Mouse (Mus musculus): Measurements from ENCODE around the gene Npas4. TPM values are rescaled to one million over a fixed set of nuclear protein-coding genes. Genes with fewer than 3 reads are reported as not detected.
"Not testable (repeated sequence)": the region's sequence is repeated elsewhere in the genome, so short reads cannot be mapped to it uniquely, and the experiment has no call there.

The Npas4 gene
- total RNA-seq, 4 experiments from 2014 or later = 0.17 to 0.43 (median 0.32) TPM

GRCm38 (mm10) chr19:4992904-4993303 is 2.8 kb upstream of the Npas4 start:
- peak; percentile 80 for DNase-seq

GRCm38 (mm10) chr19:4992371-4992770 is 2.3 kb upstream of the Npas4 start:
- no peak for DNase-seq

DNA sequence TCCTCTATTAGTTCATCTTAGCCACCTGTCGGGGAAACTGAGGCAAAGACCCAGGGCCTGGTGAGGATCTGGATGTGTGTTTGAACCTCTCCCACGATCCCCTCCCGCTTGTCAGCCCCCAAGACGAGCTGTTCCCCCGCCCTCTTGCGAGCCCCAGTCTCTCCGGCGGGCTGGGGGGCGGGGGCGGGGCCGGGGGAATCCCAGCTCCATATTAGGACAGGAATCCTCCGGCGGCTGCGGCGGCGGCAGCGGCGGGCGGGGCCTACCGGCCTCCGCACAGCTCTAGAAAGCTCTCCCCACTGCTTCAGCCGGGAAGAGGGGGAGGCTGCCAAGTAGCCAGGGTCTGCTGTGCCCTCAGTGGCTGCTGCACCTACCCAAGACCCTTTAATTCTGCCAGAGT is 600 bp upstream of the Npas4 start:
- DNase-seq = no peak

- DNase-seq = no peak
Measured at GRCm38 (mm10) chr19:4989434-4990255, 471 bp downstream of the Npas4 start.

- peak; percentile 73 for DNase-seq
Measured at GRCm38 (mm10) chr19:4989013-4989412, 1.1 kb downstream of the Npas4 start.

DNA sequence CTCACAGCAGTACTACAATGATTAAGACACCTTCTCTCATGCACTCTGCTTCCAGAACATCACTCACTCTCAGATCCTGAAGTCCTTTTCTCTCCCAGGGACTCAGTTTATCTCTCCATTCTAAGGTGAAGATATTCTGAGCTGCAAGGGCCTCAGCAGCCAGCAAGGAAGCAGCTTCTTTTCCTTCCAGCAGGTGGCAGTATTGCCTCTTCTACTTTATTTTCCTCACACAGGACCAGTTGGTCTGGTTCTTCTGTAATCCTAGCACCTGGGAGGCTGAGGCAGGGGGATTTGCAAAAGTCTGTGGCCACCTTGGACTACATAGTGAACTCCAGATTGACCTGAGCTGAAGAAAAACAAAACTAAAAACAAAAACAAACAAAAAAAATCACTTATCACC is 8.3 kb downstream of the Npas4 start:
- DNase-seq = peak; percentile 23

DNA sequence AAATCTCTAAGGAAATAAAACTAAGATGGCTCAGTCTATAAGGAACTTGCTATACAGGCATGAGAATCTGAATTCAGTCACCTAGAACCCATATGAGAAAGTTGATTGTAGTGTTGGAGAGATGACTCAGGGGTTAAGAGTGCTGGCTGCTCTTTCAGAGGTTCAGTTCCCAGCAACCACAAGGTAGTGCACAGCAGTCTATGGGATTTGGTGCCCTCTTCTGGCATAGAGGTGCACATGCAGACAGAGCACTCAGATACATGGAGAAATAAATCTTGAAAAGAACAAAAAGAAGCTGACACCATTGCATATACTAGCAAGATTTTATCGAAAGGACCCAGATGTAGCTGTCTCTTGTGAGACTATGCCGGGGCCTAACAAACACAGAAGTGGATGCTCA is 21.9 kb downstream of the Npas4 start:
- no peak for DNase-seq

- DNase-seq = peak; percentile 86
Measured at GRCm38 (mm10) chr19:4961928-4962601, 28.1 kb downstream of the Npas4 start, which contains the start of gene Mrpl11. Gene Mrpl11 (plus strand): TSS chr19:4962147.

- DNase-seq = not testable (repeated sequence)
Measured at GRCm38 (mm10) chr19:4948641-4949040, 41.5 kb downstream of the Npas4 start.

DNA sequence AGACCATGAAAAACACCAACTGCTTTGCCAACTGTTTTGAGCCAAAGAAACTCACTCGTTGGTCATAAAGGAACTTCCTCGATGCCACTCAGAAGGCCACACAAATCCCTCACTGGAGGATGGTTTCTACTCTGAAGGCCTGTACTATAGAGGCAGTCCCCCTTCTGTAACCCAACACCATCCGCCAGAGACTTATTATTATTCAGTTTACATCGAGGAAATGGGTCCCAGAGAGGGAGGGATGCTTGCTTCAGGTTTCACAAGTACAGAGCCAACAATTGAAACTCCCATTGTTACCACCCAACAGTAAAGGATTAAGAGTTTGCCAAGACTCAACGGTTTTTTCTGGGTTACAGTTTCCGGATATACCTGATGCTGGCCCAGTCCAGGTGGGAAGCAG is 44.6 kb downstream of the Npas4 start:
- DNase-seq = no peak

GRCm38 (mm10) chr19:4943253-4943588 is 46.9 kb downstream of the Npas4 start:
- no peak for DNase-seq

DNA sequence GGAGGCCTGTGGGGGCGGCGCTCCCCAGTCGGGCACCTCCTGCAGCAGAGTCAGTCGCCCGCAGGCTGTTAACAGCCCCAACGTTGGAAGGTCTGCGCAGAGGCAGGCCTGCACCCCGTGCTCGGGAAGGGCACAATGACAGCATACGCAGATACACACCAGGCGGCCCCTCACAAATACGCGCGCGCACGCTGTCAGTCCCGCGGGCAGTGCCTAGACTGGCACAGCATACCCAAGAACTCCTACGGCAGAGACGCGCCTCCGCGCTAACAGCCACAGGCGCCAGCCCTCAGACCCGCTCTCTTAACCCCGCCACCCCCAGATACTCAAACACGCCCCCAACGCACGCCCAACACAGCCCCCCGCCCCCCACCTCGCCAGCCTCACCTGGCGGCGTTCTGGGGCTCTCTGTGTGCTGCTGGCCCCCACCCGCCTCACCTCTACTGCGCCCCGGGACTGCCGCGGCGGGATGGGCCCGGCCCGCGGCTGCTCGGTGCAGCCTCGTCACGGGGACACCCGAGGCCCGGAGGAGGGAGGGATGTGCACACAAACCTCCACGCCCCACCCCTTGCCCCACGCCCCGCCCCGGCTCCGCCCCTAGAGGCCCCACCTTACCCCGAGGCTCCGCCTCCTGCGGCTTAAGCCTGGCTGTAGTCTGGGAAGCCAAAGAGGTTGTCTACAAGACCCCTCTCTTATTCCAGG is 47.4 kb downstream of the Npas4 start, which contains the start of gene Peli3:
Gene Peli3 (minus strand): TSS at position 577 of the 702 bp plus-strand sequence.
- peak; percentile 71 for DNase-seq

GRCm38 (mm10) chr19:4937444-4938310 is 52.4 kb downstream of the Npas4 start:
- no peak for DNase-seq

DNA sequence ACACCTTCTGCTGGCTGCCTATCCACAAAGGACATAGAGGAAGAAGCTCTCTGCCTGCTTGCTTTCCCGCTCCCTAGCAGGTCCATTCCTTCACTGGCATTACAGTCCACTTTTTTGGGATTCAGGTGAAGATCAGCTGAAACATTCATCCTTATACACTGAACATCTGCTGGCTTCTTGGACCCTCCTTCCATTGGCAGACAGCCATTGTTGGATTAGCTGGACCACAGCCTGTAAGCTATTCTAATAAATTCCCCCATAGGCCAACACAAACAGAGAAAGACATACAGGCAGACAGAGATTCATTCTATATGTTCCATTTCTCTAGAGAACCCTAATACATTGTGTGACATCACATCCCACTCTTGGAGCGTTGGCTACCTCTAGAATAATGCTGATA is 53.2 kb downstream of the Npas4 start:
- DNase-seq = no peak

Other genes with a start within 250 kb of the Npas4 start
- 10 to 100 TPM; 14.3 to 16.5 (median 16.1) TPM for gene Rbm4b, start 233.8 kb downstream of the Npas4 start, total RNA-seq (2022)
- gene Rbm4, start 196.4 kb downstream of the Npas4 start, total RNA-seq (2022) = 10 to 100 TPM; 54.0 to 83.2 (median 62.0) TPM
- gene Gm21992, start 178.7 kb downstream of the Npas4 start, total RNA-seq (2022) = 10 to 100 TPM; 20.7 to 31.8 (median 24.4) TPM
- 10 to 100 TPM; 43.7 to 64.6 (median 53.9) TPM for gene Rbm14, start 178.7 kb downstream of the Npas4 start, total RNA-seq (2022)
- 100 to 1,000 TPM; 101 to 198 (median 175) TPM for gene Ccs, start 151.0 kb downstream of the Npas4 start, total RNA-seq (2022)
- gene Ccdc87, start 150.9 kb downstream of the Npas4 start, total RNA-seq (2022) = under 1 TPM; 0.15 to 0.59 (median 0.29) TPM
- 100 to 1,000 TPM; 412 to 672 (median 540) TPM for gene Ctsf, start 135.2 kb downstream of the Npas4 start, total RNA-seq (2022)
- gene Actn3, start 112.4 kb downstream of the Npas4 start, total RNA-seq (2022) = 1 to 10 TPM in 1 of 4 experiments, under 1 TPM in 3; 0.46 to 1.5 (median 0.75) TPM
- 10 to 100 TPM; 26.3 to 35.8 (median 29.2) TPM for gene Zdhhc24, start 111.6 kb downstream of the Npas4 start, total RNA-seq (2022)
- gene Bbs1, start 83.7 kb downstream of the Npas4 start, total RNA-seq (2022) = 10 to 100 TPM in 2 of 4 experiments, 1 to 10 TPM in 2; 6.9 to 23.3 (median 12.5) TPM
- gene Dpp3, start 62.0 kb downstream of the Npas4 start, total RNA-seq (2022) = 100 to 1,000 TPM; 110 to 141 (median 132) TPM
- gene Peli3, start 47.2 kb downstream of the Npas4 start, total RNA-seq (2022) = 10 to 100 TPM; 10.9 to 19.5 (median 15.2) TPM
- 10 to 100 TPM; 44.6 to 56.9 (median 53.6) TPM for gene Mrpl11, start 28.2 kb downstream of the Npas4 start, total RNA-seq (2022)
- gene Slc29a2, start 33.5 kb upstream of the Npas4 start, total RNA-seq (2022) = 1 to 10 TPM; 4.0 to 5.7 (median 4.5) TPM
- 10 to 100 TPM; 44.3 to 54.2 (median 51.8) TPM for gene B4gat1, start 48.5 kb upstream of the Npas4 start, total RNA-seq (2022)
- gene AC124502.3, start 48.6 kb upstream of the Npas4 start, total RNA-seq (2022) = 1 to 10 TPM in 3 of 4 experiments, under 1 TPM in 1; 0.59 to 3.9 (median 1.9) TPM
- gene Brms1, start 51.0 kb upstream of the Npas4 start, total RNA-seq (2022) = 10 to 100 TPM; 30.0 to 40.1 (median 33.6) TPM
- 1 to 10 TPM; 4.1 to 8.1 (median 7.7) TPM for gene Rin1, start 60.2 kb upstream of the Npas4 start, total RNA-seq (2022)
- gene Cd248, start 77.8 kb upstream of the Npas4 start, total RNA-seq (2022) = 10 to 100 TPM in 1 of 4 experiments, 1 to 10 TPM in 3; 8.9 to 11.8 (median 9.2) TPM
- gene Tmem151a, start 95.2 kb upstream of the Npas4 start, total RNA-seq (2022) = 1 to 10 TPM; 2.1 to 2.8 (median 2.6) TPM
- 10 to 100 TPM; 58.5 to 79.0 (median 62.9) TPM for gene Yif1a, start 98.2 kb upstream of the Npas4 start, total RNA-seq (2022)
- 1 to 10 TPM; 1.5 to 3.2 (median 2.6) TPM for gene Cnih2, start 108.2 kb upstream of the Npas4 start, total RNA-seq (2022)
- gene Rab1b, start 116.8 kb upstream of the Npas4 start, total RNA-seq (2022) = 100 to 1,000 TPM; 184 to 206 (median 197) TPM
- gene Klc2, start 128.2 kb upstream of the Npas4 start, total RNA-seq (2022) = 10 to 100 TPM; 54.5 to 66.9 (median 61.4) TPM

All from adrenal gland, adult 8-10 months (tissue).